Mouse (Mus musculus) heart, adult 18-20 months (tissue): Measurements from ENCODE around the gene Slfn8. TPM values are rescaled to one million over a fixed set of nuclear protein-coding genes. Genes with fewer than 3 reads are reported as not detected.
"Not testable (repeated sequence)": the region's sequence is repeated elsewhere in the genome, so short reads cannot be mapped to it uniquely, and the experiment has no call there.

Experiments
- DNase-seq, 2 experiments: peaks; one replicate each; pipeline ENCODE4 v3.0.0; 2021 to 2022; ENCODE audit warnings: mixed read lengths in 1 of 2
- long read RNA-seq, 2 experiments: library from polyadenylated mRNA; stranded (forward); transcript quantifications; one replicate each; pipeline ENCODE4 v2.0.0; 2021
- total RNA-seq, 2 experiments: library from RNA; stranded (reverse); gene quantifications; 2 replicates each; pipeline ENCODE4 v1.2.3; 2021

Gene Slfn8
- total RNA-seq: under 1 TPM; 0.65 to 0.98 TPM
- long read RNA-seq, experiment 1: 0 reads
- long read RNA-seq, experiment 2: 0 reads

- DNase-seq: peak; percentile 70 to 72
Observed at GRCm38 (mm10) chr11:83020621-83021020, at the start of gene Slfn8. Gene Slfn8, minus strand, starts transcription at chr11:83020810.

- DNase-seq: no peak
Observed at GRCm38 (mm10) chr11:83067982-83068694, 47.5 kb upstream of the Slfn8 start.

- DNase-seq: peak; percentile 62 to 71
Observed at GRCm38 (mm10) chr11:83066640-83067531, 46.3 kb upstream of the Slfn8 start.

GRCm38 (mm10) chr11:83065441-83066344, 45.1 kb upstream of the Slfn8 start:
- DNase-seq: no peak

GRCm38 (mm10) chr11:83064946-83065345, 44.3 kb upstream of the Slfn8 start, which contains the start of gene Slfn2:
Gene Slfn2, plus strand, starts transcription at chr11:83065112.
- peak; percentile 39 to 65 for DNase-seq

GRCm38 (mm10) chr11:83063941-83064349, 43.3 kb upstream of the Slfn8 start:
- peak in 1 of 2 experiments; percentile 40 for DNase-seq

- no peak for DNase-seq
Observed at GRCm38 (mm10) chr11:83063126-83063525, 42.5 kb upstream of the Slfn8 start.

GRCm38 (mm10) chr11:83061806-83062205, 41.2 kb upstream of the Slfn8 start:
- no peak for DNase-seq

GRCm38 (mm10) chr11:83060412-83061020, 39.9 kb upstream of the Slfn8 start:
- no peak for DNase-seq

- peak; percentile 63 to 78 for DNase-seq
Observed at GRCm38 (mm10) chr11:83057863-83058262, 37.3 kb upstream of the Slfn8 start.

GRCm38 (mm10) chr11:83045642-83046041, 25.0 kb upstream of the Slfn8 start:
- peak in 1 of 2 experiments; percentile 31 for DNase-seq

- no peak for DNase-seq
Observed at GRCm38 (mm10) chr11:83043891-83044290, 23.3 kb upstream of the Slfn8 start.

GRCm38 (mm10) chr11:83041000-83041399, 20.4 kb upstream of the Slfn8 start:
- DNase-seq: no peak

GRCm38 (mm10) chr11:83040325-83040724, 19.7 kb upstream of the Slfn8 start:
- no peak for DNase-seq

- peak in 1 of 2 experiments; percentile 10 for DNase-seq
Observed at GRCm38 (mm10) chr11:83039796-83040195, 19.2 kb upstream of the Slfn8 start.

GRCm38 (mm10) chr11:83039156-83039555, 18.5 kb upstream of the Slfn8 start:
- DNase-seq: no peak

- not testable (repeated sequence) for DNase-seq
Observed at GRCm38 (mm10) chr11:83038686-83039085, 18.1 kb upstream of the Slfn8 start.

GRCm38 (mm10) chr11:83019561-83020519, 770 bp downstream of the Slfn8 start:
- DNase-seq: peak in 1 of 2 experiments; percentile 15

GRCm38 (mm10) chr11:83016093-83016492, 4.5 kb downstream of the Slfn8 start:
- DNase-seq: no peak

GRCm38 (mm10) chr11:83013356-83013755, 7.3 kb downstream of the Slfn8 start:
- no peak for DNase-seq
